Mouse (Mus musculus): Measurements from ENCODE around the gene Asb10. TPM values are rescaled to one million over a fixed set of nuclear protein-coding genes. Genes with fewer than 3 reads are reported as not detected.
"Not testable (repeated sequence)": the region's sequence is repeated elsewhere in the genome, so short reads cannot be mapped to it uniquely, and the experiment has no call there.

Gene Asb10
- total and polyA plus RNA-seq, 2 experiments from 2014 or later: 0.22 to 0.43 TPM

DNA sequence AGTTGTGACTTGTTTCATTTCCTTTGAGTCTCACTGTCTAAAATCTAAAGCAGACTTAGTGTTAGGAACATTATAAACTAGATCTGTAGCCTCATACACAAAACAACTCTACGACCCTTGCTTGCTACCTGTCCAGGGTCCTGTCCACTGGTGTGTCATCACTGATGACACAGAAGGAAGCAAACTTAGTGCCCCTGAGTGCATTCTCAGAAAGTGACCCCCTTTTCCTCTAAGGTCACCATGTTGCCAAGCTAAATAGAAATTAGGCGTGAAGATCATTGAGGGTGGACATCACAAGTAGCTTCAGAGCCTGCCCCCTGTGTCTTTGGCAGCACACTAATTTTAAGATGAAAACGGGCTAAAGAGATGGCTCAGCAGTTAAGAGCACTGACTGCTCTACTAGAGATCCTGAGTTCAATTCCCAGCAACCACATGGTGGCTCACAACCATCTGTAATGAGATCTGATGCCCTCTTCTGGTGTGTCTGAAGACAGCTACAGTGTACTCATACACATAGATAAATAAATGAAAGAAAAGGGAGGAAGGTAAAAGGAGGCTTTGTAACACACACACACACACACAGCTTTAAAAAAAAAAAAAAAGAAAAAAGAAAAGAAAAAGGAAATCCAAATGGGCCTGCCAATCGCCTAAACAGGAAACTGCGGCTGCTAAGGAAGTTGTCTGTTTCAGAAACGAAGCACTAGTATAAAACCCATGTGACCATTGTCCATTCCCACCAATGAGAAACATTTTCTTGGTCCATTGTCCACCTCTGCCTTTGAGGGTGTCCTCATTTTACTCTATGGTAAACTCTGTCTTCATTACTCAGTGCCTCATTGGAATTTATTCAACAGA is 37.6 kb upstream of the Asb10 start:
- Histone ChIP-seq H3K36me3 (ENCODE audit: insufficient read depth) (peaks cover 16% of the 10 kb centered on the region), H3K9me3 (ENCODE audit: low read length) (no peaks in the 10 kb centered on the region), H3K27ac (ENCODE audit: low read depth, low read length) (no peak overlapping the region), H3K9ac (peak overlapping the region; percentile 25; the same call in 1 of the 2 replicates), H3K4me3 (ENCODE audit: low read depth, low read length) (peak overlapping the region; percentile 56), H3K27me3 (ENCODE audit: insufficient read depth, low read length) (no peaks in the 10 kb centered on the region), H3K4me1 (ENCODE audit: insufficient read depth) (peaks cover 8% of the 10 kb centered on the region; the same call in 1 of the 2 replicates), H3K4me2 (ENCODE audit: low read depth) (peak overlapping the region; percentile 64)
- WGBS: 70% methylated on average over 6 of the region's 6 CpGs
- DNase-seq (no peak), ATAC-seq (no peak)
- TF ChIP-seq CTCF (IDR thresholded peaks at IDR 0.05; ENCODE audit: low read depth): no peak; the same call in 1 of the 2 replicates

DNA sequence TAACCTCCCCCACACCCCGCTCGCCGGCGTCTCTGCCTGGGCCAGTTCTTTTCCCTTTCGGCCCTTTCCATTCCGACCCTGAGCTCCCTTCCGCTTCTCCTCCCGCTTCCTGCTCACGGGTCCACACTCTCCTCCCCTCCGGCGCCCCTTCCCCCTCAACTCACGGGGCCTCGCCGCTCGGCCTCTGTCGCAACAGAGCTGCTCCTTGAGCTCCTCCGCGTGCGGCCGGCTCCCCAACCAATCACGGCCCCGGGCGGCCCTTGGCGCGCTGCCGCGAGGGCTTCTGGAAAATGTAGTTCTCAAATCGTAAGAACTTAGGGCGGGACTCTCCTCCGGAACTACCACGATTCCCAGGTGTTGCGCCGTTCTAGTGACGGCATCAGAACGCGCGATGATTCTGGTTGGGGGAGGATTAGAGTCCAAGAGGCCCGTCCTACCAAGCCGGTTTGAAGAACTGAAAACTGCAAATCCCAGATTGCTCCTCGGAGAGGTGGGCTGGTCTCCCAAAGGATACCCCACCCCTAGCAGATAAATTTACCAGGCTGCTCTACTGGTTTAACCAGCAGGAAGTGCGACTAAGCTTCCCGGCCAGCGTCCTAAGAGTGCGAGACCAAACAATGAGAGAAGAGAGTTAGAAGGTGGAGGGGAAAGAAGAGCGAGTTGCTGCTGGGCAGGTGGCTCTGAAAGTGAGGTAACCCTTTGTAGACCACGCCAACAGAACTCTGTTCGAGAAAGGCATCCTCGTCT is 36.6 kb upstream of the Asb10 start, which contains the start of gene Abcf2:
Gene Abcf2 (minus strand): TSS at position 285 of the 747 bp plus-strand sequence.
- Histone ChIP-seq H3K27me3 (ENCODE audit: insufficient read depth, low read length) (no peaks in the 10 kb centered on the region), H3K4me2 (ENCODE audit: low read depth) (peak within 1 kb of the TSS; percentile 83), H3K9ac (peak within 1 kb of the TSS; percentile 53), H3K36me3 (ENCODE audit: insufficient read depth) (peaks cover 26% of the 10 kb centered on the region), H3K27ac (ENCODE audit: low read depth, low read length) (peak within 1 kb of the TSS; percentile 58; the same call in 1 of the 2 replicates), H3K4me1 (ENCODE audit: insufficient read depth) (peaks cover 8% of the 10 kb centered on the region; the same call in 1 of the 2 replicates), H3K9me3 (ENCODE audit: low read length) (no peaks in the 10 kb centered on the region), H3K4me3 (ENCODE audit: low read depth, low read length) (peak within 1 kb of the TSS; percentile 56)
- no peak for TF ChIP-seq CTCF (IDR thresholded peaks at IDR 0.05; ENCODE audit: low read depth)
- under 1% methylated on average over 48 of the region's 48 CpGs for WGBS
- ATAC-seq: peak; percentile 97
- DNase-seq: peak; percentile 100

DNA sequence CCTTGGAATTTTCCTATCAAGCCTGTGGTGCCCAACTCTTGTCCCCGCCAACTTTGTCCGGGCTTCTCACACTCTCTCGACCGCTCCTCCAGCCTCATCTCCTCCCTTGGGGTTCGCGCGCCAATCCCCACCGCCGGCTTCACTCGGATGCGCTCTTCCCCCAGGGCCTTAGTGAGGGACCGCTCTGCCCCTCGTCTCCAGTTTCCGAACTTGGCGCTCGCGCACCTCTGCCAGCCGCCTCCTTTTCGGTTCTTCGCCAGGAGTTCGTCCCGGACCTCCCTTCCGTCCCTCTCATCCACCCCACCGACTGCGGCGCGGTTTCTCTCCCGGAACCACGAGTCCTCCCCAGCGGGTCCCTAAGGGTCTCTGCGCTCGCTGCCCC is 36.0 kb upstream of the Asb10 start:
- peak; percentile 14 for ATAC-seq
- H3K36me3 ChIP-seq (ENCODE audit: insufficient read depth): peaks cover 31% of the 10 kb centered on the region
- no peak; the same call in 1 of the 2 replicates for TF ChIP-seq CTCF (IDR thresholded peaks at IDR 0.05; ENCODE audit: low read depth)
- H3K9ac ChIP-seq: peak overlapping the region; percentile 53
- H3K4me3 ChIP-seq (ENCODE audit: low read depth, low read length): peak overlapping the region; percentile 56
- H3K4me1 ChIP-seq (ENCODE audit: insufficient read depth): peaks cover 8% of the 10 kb centered on the region; the same call in 1 of the 2 replicates
- H3K27me3 ChIP-seq (ENCODE audit: insufficient read depth, low read length): no peaks in the 10 kb centered on the region
- H3K4me2 ChIP-seq (ENCODE audit: low read depth): peak overlapping the region; percentile 83
- H3K27ac ChIP-seq (ENCODE audit: low read depth, low read length): no peak overlapping the region
- WGBS: 1% methylated on average over 32 of the region's 32 CpGs
- no peaks in the 10 kb centered on the region for H3K9me3 ChIP-seq (ENCODE audit: low read length)
- DNase-seq: no peak

DNA sequence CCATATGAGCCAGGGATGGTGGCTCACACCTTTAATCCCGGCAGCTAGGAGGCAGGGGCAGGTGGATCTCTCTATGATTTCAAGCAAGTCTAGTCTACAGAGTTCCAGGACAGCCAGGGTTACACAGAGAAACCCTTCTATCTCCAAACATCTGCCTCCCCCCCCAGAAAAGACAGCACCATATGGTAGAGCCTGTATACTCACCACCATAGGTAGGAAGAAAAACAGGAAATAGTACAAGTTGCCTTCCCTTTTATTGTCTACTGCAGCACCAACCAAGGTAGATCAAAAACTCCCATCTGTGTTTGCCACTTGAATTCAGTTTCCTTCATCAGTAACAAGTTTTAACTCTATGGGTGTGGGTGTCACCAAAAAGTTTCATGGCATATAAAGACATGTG is 35.2 kb upstream of the Asb10 start:
- Histone ChIP-seq H3K27me3 (ENCODE audit: insufficient read depth, low read length) (no peaks in the 10 kb centered on the region), H3K36me3 (ENCODE audit: insufficient read depth) (peaks cover 40% of the 10 kb centered on the region), H3K9ac (no peak overlapping the region), H3K4me1 (ENCODE audit: insufficient read depth) (peaks cover 8% of the 10 kb centered on the region; the same call in 1 of the 2 replicates), H3K4me3 (ENCODE audit: low read depth, low read length) (no peak overlapping the region), H3K9me3 (ENCODE audit: low read length) (no peaks in the 10 kb centered on the region), H3K4me2 (ENCODE audit: low read depth) (peak overlapping the region; percentile 83; the same call in 1 of the 2 replicates), H3K27ac (ENCODE audit: low read depth, low read length) (no peak overlapping the region)
- DNase-seq (no peak), ATAC-seq (no peak)
- TF ChIP-seq CTCF (IDR thresholded peaks at IDR 0.05; ENCODE audit: low read depth): no peak
- 83% methylated on average over 1 of the region's 1 CpGs for whole genome bisulfite sequencing

DNA sequence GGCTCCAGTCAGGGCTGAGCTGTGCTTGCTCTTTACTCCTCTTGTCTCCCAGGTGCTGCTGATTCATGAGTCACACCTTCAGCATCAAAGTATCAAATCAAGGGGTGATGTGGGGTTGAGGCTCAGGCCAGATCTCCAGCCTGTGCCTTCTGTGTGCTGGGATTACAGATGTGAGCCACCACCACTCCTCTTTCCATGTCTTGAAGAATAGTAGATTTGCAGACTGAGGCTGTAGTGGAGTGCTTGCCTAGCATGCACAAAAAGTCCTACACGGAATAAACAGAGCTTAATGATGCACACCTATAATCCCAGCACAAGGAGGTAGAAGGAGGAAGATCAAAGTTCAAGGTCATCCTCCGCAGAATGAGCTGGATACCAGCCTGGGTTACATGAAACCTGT is 15.9 kb upstream of the Asb10 start, which contains the start of gene 4931409K22Rik:
Gene 4931409K22Rik (minus strand): TSS at position 101 of the 400 bp plus-strand sequence.
- DNase-seq (no peak), ATAC-seq (no peak)
- Histone ChIP-seq H3K4me3 (ENCODE audit: low read depth, low read length) (no peak within 1 kb of the TSS), H3K9ac (no peak within 1 kb of the TSS), H3K9me3 (ENCODE audit: low read length) (no peaks in the 10 kb centered on the region), H3K4me2 (ENCODE audit: low read depth) (no peak within 1 kb of the TSS), H3K36me3 (ENCODE audit: insufficient read depth) (no peaks in the 10 kb centered on the region), H3K27me3 (ENCODE audit: insufficient read depth, low read length) (no peaks in the 10 kb centered on the region), H3K4me1 (ENCODE audit: insufficient read depth) (0 out of 2 replicates have a peak, but pooled peaks cover under 1% of the 10 kb centered on the region), H3K27ac (ENCODE audit: low read depth, low read length) (no peak within 1 kb of the TSS)
- WGBS: 80% methylated on average over 2 of the region's 2 CpGs
- TF ChIP-seq CTCF (IDR thresholded peaks at IDR 0.05; ENCODE audit: low read depth): no peak

DNA sequence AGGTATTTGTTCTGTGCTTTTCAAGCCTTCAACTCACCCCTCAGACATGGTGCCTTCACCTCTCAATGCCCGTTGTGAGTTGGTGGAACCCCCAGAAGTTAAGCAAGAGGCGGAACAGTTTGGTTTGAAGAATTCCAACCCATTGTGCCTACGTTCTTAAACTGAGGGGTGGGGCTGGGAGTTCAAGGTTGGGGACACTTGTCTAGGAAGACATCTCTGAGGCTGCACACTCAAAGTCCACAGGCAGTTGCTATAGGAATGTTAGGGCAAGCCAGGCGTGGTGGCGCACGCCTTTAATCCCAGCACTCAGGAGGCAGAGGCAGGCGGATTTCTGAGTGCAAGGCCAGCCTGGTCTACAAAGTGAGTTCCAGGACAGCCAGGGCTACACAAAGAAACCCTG is 14.6 kb upstream of the Asb10 start:
- not testable (repeated sequence) for H3K27ac ChIP-seq (ENCODE audit: low read depth, low read length)

More for the DNA sequence above, 14.6 kb upstream of the Asb10 start:
- WGBS: 92% methylated on average over 7 of the region's 7 CpGs
- not testable (repeated sequence) for H3K4me1 ChIP-seq (ENCODE audit: insufficient read depth); ATAC-seq; H3K4me2 ChIP-seq (ENCODE audit: low read depth); DNase-seq; H3K9me3 ChIP-seq (ENCODE audit: low read length); H3K9ac ChIP-seq; H3K27me3 ChIP-seq (ENCODE audit: insufficient read depth, low read length); H3K36me3 ChIP-seq (ENCODE audit: insufficient read depth); H3K4me3 ChIP-seq (ENCODE audit: low read depth, low read length)
